In the genomic region with DNA sequence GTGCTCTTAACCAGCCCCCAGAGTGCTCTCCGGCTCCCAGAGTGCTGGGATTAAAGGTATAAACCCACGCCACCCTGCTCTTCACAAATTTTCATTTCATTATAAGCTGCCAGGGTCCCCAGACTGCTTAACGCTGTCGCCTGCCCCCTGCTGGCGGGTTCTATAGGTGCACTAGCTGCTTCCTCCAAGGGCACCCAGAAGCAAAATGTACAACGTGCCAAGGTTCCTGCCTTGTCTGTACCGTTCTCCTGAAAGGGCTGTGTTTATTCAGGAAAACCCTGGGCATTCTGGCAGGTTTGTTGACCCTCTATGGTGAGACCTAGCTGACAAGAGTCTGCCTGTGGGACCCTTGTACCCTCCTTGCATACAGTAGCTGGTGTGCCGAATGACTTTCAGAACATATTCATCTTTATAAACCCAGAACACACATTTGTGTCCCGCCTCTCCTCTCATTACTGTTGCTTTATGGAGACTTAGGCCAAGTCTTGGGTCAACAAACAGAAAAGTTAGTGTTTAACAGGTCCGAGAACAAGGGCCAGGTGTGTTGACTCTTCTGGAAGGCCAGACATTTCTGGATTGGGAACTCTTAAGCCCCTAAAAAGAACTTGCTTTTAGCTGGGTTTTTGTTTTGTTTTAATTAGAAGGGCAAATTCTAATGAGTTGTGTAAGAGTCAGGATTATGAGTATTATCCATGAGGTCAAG, we compare ENCODE assay signal across 9 mouse cellular contexts. TPM values are rescaled to one million over a fixed set of nuclear protein-coding genes. Genes with fewer than 3 reads are reported as not detected.
DNase-seq lines count a peak whose midpoint lies in the region; ATAC-seq and TF ChIP-seq lines count a peak whose summit lies in the region.
"Had no signal": no experiment of that assay in that cellular context is flagged by ENCODE, and none has a peak within 500 bp of the region (broad histone marks: within the 10 kb centered on the region; RNA-seq: fewer than 3 reads in every experiment).

No protein-coding gene starts in this region.

- 0 out of 2 replicates have a peak, but pooled peaks cover 8% of the 10 kb centered on the region for H3K4me1 ChIP-seq in kidney, embryonic 14.5 days (ENCODE audit: control insufficient read depth, insufficient read depth, low read length)
- no peaks in the 10 kb centered on the region for H3K4me1 ChIP-seq in intestine, postnatal 0 days (replicated peaks; ENCODE audit: control insufficient read depth, insufficient read depth, low read length)
- no peaks in the 10 kb centered on the region for H3K4me1 ChIP-seq in liver, embryonic 13.5 days (replicated peaks)

- H3K9me3 ChIP-seq in kidney, embryonic 14.5 days (ENCODE audit: control insufficient read depth, low read length), result no peaks in the 10 kb centered on the region
- H3K9me3 ChIP-seq in intestine, postnatal 0 days (ENCODE audit: control insufficient read depth), result no peaks in the 10 kb centered on the region
- H3K9me3 ChIP-seq in liver, embryonic 13.5 days (replicated peaks), result no peaks in the 10 kb centered on the region

- TF ChIP-seq CTCF in intestine, postnatal 0 days (IDR thresholded peaks at IDR 0.05; ENCODE audit: low read depth), result peak; percentile 76

- H3K27me3 ChIP-seq in kidney, embryonic 14.5 days (ENCODE audit: control insufficient read depth, insufficient read depth, low read length), result no peaks in the 10 kb centered on the region
- no peaks in the 10 kb centered on the region for H3K27me3 ChIP-seq in intestine, postnatal 0 days (replicated peaks; ENCODE audit: control insufficient read depth, insufficient read depth, low read length)
- H3K27me3 ChIP-seq in liver, embryonic 13.5 days, result no peaks in the 10 kb centered on the region

- no peak overlapping the region for H3K4me3 ChIP-seq in kidney, embryonic 14.5 days (ENCODE audit: low read length)
- H3K4me3 ChIP-seq in intestine, postnatal 0 days (ENCODE audit: low read depth, low read length), result no peak overlapping the region
- no peak overlapping the region for H3K4me3 ChIP-seq in liver, embryonic 13.5 days (replicated peaks)
- H3K4me3 ChIP-seq: myocyte had no signal

- peak; percentile 78 for DNase-seq in kidney, adult 11 months
- peak; percentile 64 for DNase-seq in R1 (ENCODE audit: low read depth, low spot score)
- peak; percentile 76 for DNase-seq in embryo, embryonic 10.5 days (ENCODE audit: low spot score)
- DNase-seq in liver, embryonic 13.5 days, result peak; percentile 29
- peak; percentile 73 for DNase-seq in right cerebral cortex, postnatal 4 days
- peak; percentile 64 for DNase-seq in yolk sac, embryonic 10.5 days (ENCODE audit: low spot score)

- 48% methylated on average over 10 of the region's 10 CpGs for WGBS in kidney, embryonic 14.5 days
- 37% methylated on average over 10 of the region's 10 CpGs for WGBS in intestine, postnatal 0 days
- WGBS in liver, embryonic 13.5 days (ENCODE audit: insufficient replicate concordance), result 27% methylated on average over 10 of the region's 10 CpGs

- H3K36me3 ChIP-seq in kidney, embryonic 14.5 days (ENCODE audit: control insufficient read depth, insufficient read depth, low read length), result peaks cover 5% of the 10 kb centered on the region; the same call in 1 of the 2 replicates
- H3K36me3 ChIP-seq in intestine, postnatal 0 days (ENCODE audit: control insufficient read depth, insufficient read depth), result peaks cover under 1% of the 10 kb centered on the region; the same call in 1 of the 2 replicates
- no peaks in the 10 kb centered on the region for H3K36me3 ChIP-seq in liver, embryonic 13.5 days

- H3K9ac ChIP-seq in kidney, embryonic 14.5 days (ENCODE audit: low read depth, low read length), result no peak overlapping the region
- no peak overlapping the region for H3K9ac ChIP-seq in intestine, postnatal 0 days (ENCODE audit: low read depth, low read length)
- H3K9ac ChIP-seq in liver, embryonic 13.5 days, result no peak overlapping the region

- no peak for ATAC-seq in kidney, embryonic 14.5 days (ENCODE audit: low FRiP score, low TSS enrichment)
- ATAC-seq in intestine, postnatal 0 days, result 0 out of 2 replicates have a peak, but pooled peaks have one; percentile 29
- no peak for ATAC-seq in liver, embryonic 13.5 days (ENCODE audit: low read depth)

- no peak overlapping the region for H3K4me2 ChIP-seq in kidney, embryonic 14.5 days (replicated peaks; ENCODE audit: low read depth, low read length)
- H3K4me2 ChIP-seq in intestine, postnatal 0 days (replicated peaks; ENCODE audit: low read depth), result no peak overlapping the region
- H3K4me2 ChIP-seq in liver, embryonic 13.5 days, result no peak overlapping the region

- H3K27ac ChIP-seq in kidney, embryonic 14.5 days (ENCODE audit: low read depth, low read length), result no peak overlapping the region
- no peak overlapping the region for H3K27ac ChIP-seq in intestine, postnatal 0 days (ENCODE audit: low read depth, low read length)
- no peak overlapping the region for H3K27ac ChIP-seq in liver, embryonic 13.5 days

RNA-seq across cellular contexts. Expression of a gene that starts 32.8 kb away (rescaled TPM):
- polyA plus RNA-seq in kidney, embryonic 14.5 days (2014; fragmentation: Nextera tagmentation; extraction: Ambion mirVana), result 18.6 and 18.7 TPM in 2 replicates
- polyA plus RNA-seq in intestine, postnatal 0 days (2015; fragmentation: Nextera tagmentation; extraction: Ambion mirVana), result 9.7 and 12.0 TPM in 2 replicates
- 3.0 and 3.6 TPM in 2 replicates for polyA plus RNA-seq in liver, embryonic 13.5 days (2015; fragmentation: Nextera tagmentation; extraction: Ambion mirVana)
